Mouse (Mus musculus) forebrain, postnatal 0 days (tissue): ENCODE data around the gene Gm20661. TPM values are rescaled to one million over a fixed set of nuclear protein-coding genes. Genes with fewer than 3 reads are reported as not detected.

Experiments
- ATAC-seq: fragments of 200-750 bp; cut with Nextera tagmentation; 2 replicates; pipeline ENCODE4 v1.8.0; 2017; ENCODE audit warnings: mild to moderate bottlenecking, moderate library complexity
- DNase-seq: peaks from one replicate; pipeline ENCODE4 v3.0.0-alpha.2; 2015
- H3K27ac ChIP-seq: fragments of 300-500 bp; sonication (generic); 2 replicates; pipeline ENCODE4 v1.5.1; 2014; ENCODE audit warnings: low read depth, mild to moderate bottlenecking, antibody characterized with exemption, low read length, moderate library complexity, mixed read lengths
- H3K27me3 ChIP-seq: fragments of 300-500 bp; sonication (generic); 2 replicates; pipeline ENCODE4 v1.6.1; 2014; ENCODE audit warnings: mild to moderate bottlenecking, low read length, mixed read lengths; ENCODE audit not compliant: insufficient read depth
- H3K36me3 ChIP-seq: fragments of 300-500 bp; sonication (generic); 2 replicates; pipeline ENCODE4 v1.6.1; 2014; ENCODE audit warnings: mild to moderate bottlenecking, moderate library complexity; ENCODE audit not compliant: insufficient read depth
- H3K4me1 ChIP-seq: fragments of 300-500 bp; sonication (generic); 2 replicates; pipeline ENCODE4 v1.6.1; 2014; ENCODE audit warnings: antibody characterized with exemption; ENCODE audit not compliant: insufficient read depth
- H3K4me2 ChIP-seq: fragments of 300-500 bp; sonication (generic); 2 replicates; pipeline ENCODE4 v1.6.1; 2014; ENCODE audit warnings: low read depth, mild to moderate bottlenecking, moderate library complexity
- H3K4me3 ChIP-seq: fragments of 300-500 bp; sonication (generic); 2 replicates; pipeline ENCODE4 v1.5.1; 2014; ENCODE audit warnings: low read depth, low read length, mixed read lengths
- H3K9ac ChIP-seq: fragments of 300-500 bp; sonication (generic); 2 replicates; pipeline ENCODE4 v1.6.1; 2014; ENCODE audit warnings: mild to moderate bottlenecking
- H3K9me3 ChIP-seq: fragments of 300-500 bp; sonication (generic); 2 replicates; pipeline ENCODE4 v1.6.1; 2016; ENCODE audit warnings: low read length
- CTCF ChIP-seq: sonication (generic); IDR thresholded peaks from 2 replicates; pipeline ENCODE4 v1.5.1; 2016; ENCODE audit warnings: antibody characterized with exemption, control low read depth, low read depth
- WGBS: fragments of 180-500 bp; shearing (Covaris S2); extraction: QIAGEN DNeasy Blood & Tissue Kit; methylation state at CpG from one replicate; pipeline ENCODE4 v1.1.7; 2014; 5-methylcytosine and 5-hydroxymethylcytosine counted together
- polyA plus RNA-seq: library from polyadenylated mRNA; unstranded; fragments of >200 nt; fragmentation: Nextera tagmentation; extraction: Ambion mirVana; gene quantifications from 2 replicates; pipeline ENCODE4 v1.2.1, GENCODE M21; 2015
- total RNA-seq: library from RNA; depleted of rRNA; stranded (reverse); fragments of >200 nt; gene quantifications from 2 replicates; pipeline ENCODE4 v1.2.3, GENCODE M21; 2014; rRNA removed

The Gm20661 gene
- total and polyA plus RNA-seq, 2 experiments from 2014 or later, result 0.12 TPM; not detected in 1

DNA sequence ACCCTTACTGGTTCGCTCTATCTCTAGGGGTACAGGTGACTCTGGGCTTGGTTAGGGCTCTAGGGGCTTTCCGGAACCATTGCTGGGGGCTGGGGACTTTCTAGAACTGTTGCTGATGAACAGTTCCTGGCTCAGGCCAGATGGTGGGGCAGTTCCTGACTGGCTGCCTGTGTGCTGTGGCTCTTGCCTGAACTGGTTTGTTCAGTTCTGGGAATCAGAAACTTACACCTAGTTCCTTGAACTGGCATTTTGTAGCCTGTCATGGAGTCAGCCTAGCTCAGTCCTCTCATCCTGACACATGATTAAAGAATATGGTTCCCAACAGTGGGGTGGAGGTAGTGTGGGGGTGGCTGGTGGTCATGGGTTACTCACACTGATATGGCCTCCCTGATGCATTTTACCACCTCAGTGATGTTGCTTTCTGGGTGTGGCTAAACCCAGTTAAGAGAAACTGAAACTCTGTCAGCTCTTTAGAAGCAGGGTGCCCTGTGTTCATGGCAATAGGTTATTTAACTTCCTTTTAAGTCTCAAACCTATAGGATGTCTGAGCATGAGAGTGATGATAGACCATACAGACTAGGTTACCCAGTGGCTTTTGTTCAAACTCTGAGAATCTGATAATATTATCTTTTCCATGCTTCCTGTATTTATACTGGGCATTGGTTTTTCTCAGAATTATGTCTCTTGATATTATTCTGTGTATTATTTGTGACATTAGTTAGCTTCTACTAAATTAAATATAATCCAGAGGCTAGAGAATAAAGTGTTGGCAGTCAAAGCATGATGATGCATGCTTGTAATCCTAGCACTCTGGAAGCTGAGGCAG lies 52.7 kb downstream of the Gm20661 start:
- H3K27me3 ChIP-seq, result no peaks in the 10 kb centered on the region
- no peak overlapping the region for H3K9ac ChIP-seq
- no peaks in the 10 kb centered on the region for H3K9me3 ChIP-seq
- H3K4me2 ChIP-seq, result no peak overlapping the region
- no peak overlapping the region for H3K27ac ChIP-seq
- TF ChIP-seq CTCF, result no peak
- no peak for DNase-seq
- no peak for ATAC-seq
- H3K4me3 ChIP-seq, result no peak overlapping the region
- 98% methylated on average over 2 of the region's 2 CpGs for WGBS
- H3K36me3 ChIP-seq, result peaks cover 31% of the 10 kb centered on the region
- no peaks in the 10 kb centered on the region for H3K4me1 ChIP-seq

Other genes with a start within 250 kb of the Gm20661 start
- 173 and 208 TPM in 2 replicates for gene Rbm5, start 212.1 kb upstream of the Gm20661 start, total RNA-seq
- gene Rbm5, start 212.1 kb upstream of the Gm20661 start, polyA plus RNA-seq, result 111 and 152 TPM in 2 replicates
- 77.8 and 78.3 TPM in 2 replicates for gene Rbm6, start 109.8 kb upstream of the Gm20661 start, total RNA-seq
- gene Rbm6, start 109.8 kb upstream of the Gm20661 start, polyA plus RNA-seq, result 41.4 and 59.5 TPM in 2 replicates
- 18.9 and 22.2 TPM in 2 replicates for gene Mon1a, start 94.9 kb upstream of the Gm20661 start, total RNA-seq
- 17.4 and 18.1 TPM in 2 replicates for gene Mon1a, start 94.9 kb upstream of the Gm20661 start, polyA plus RNA-seq
- 0.86 and 1.0 TPM in 2 replicates for gene Mst1r, start 76.2 kb upstream of the Gm20661 start, total RNA-seq
- 0.48 and 1.0 TPM in 2 replicates for gene Mst1r, start 76.2 kb upstream of the Gm20661 start, polyA plus RNA-seq
- gene Actl11, start 54.6 kb upstream of the Gm20661 start, total RNA-seq, result not detected in 2 replicates
- gene Actl11, start 54.6 kb upstream of the Gm20661 start, polyA plus RNA-seq, result not detected in 2 replicates
- gene Camkv, start 47.4 kb upstream of the Gm20661 start, total RNA-seq, result 228 and 329 TPM in 2 replicates
- 194 and 197 TPM in 2 replicates for gene Camkv, start 47.4 kb upstream of the Gm20661 start, polyA plus RNA-seq
- 11.0 and 15.7 TPM in 2 replicates for gene Traip, start 32.9 kb upstream of the Gm20661 start, total RNA-seq
- gene Traip, start 32.9 kb upstream of the Gm20661 start, polyA plus RNA-seq, result 11.2 TPM in 2 replicates
- gene Uba7, start 7.6 kb upstream of the Gm20661 start, total RNA-seq, result 3.5 and 4.0 TPM in 2 replicates
- gene Uba7, start 7.6 kb upstream of the Gm20661 start, polyA plus RNA-seq, result 4.5 and 4.8 TPM in 2 replicates
- gene Inka1, start 2.8 kb downstream of the Gm20661 start, total RNA-seq, result 6.3 and 7.8 TPM in 2 replicates
- gene Inka1, start 2.8 kb downstream of the Gm20661 start, polyA plus RNA-seq, result 20.3 and 23.0 TPM in 2 replicates
- gene Cdhr4, start 9.4 kb downstream of the Gm20661 start, total RNA-seq, result 3.1 and 4.4 TPM in 2 replicates
- gene Cdhr4, start 9.4 kb downstream of the Gm20661 start, polyA plus RNA-seq, result 0.38 and 0.69 TPM in 2 replicates
- gene Gm20662, start 13.3 kb downstream of the Gm20661 start, total RNA-seq, result 4.2 and 7.9 TPM in 2 replicates
- not detected in 2 replicates for gene Gm20662, start 13.3 kb downstream of the Gm20661 start, polyA plus RNA-seq
- 240 and 251 TPM in 2 replicates for gene Ip6k1, start 19.4 kb downstream of the Gm20661 start, total RNA-seq
- gene Ip6k1, start 19.4 kb downstream of the Gm20661 start, polyA plus RNA-seq, result 70.5 and 86.9 TPM in 2 replicates
- 17.5 and 18.6 TPM in 2 replicates for gene Gmppb, start 66.2 kb downstream of the Gm20661 start, total RNA-seq
- 15.5 and 16.0 TPM in 2 replicates for gene Gmppb, start 66.2 kb downstream of the Gm20661 start, polyA plus RNA-seq
- gene Amigo3, start 70.1 kb downstream of the Gm20661 start, total RNA-seq, result 2.9 and 3.4 TPM in 2 replicates
- 1.4 and 1.5 TPM in 2 replicates for gene Amigo3, start 70.1 kb downstream of the Gm20661 start, polyA plus RNA-seq
- 0.10 TPM in 1 of 2 replicates, not detected in the other for gene Mst1, start 97.4 kb downstream of the Gm20661 start, total RNA-seq
- gene Mst1, start 97.4 kb downstream of the Gm20661 start, polyA plus RNA-seq, result not detected in 2 replicates
- gene Rnf123, start 100.3 kb downstream of the Gm20661 start, total RNA-seq, result 32.0 and 35.8 TPM in 2 replicates
- 25.4 and 37.0 TPM in 2 replicates for gene Rnf123, start 100.3 kb downstream of the Gm20661 start, polyA plus RNA-seq
- 24.5 and 27.9 TPM in 2 replicates for gene Apeh, start 111.5 kb downstream of the Gm20661 start, total RNA-seq
- 28.2 and 30.0 TPM in 2 replicates for gene Apeh, start 111.5 kb downstream of the Gm20661 start, polyA plus RNA-seq
- 27.4 and 34.1 TPM in 2 replicates for gene Bsn, start 207.3 kb downstream of the Gm20661 start, total RNA-seq
- 3.0 and 5.5 TPM in 2 replicates for gene Bsn, start 207.3 kb downstream of the Gm20661 start, polyA plus RNA-seq